Mouse (Mus musculus) mouse trophoblast stem cell (cell line): Measurements from ENCODE around the gene Cx3cr1.

Experiments used
- in situ Hi-C, 2 experiments: fragments of 300-500 bp; cut with MseI, MboI; formaldehyde crosslinking; loops; 2 replicates in 1 of 2; 3 replicates in 1 of 2; pipeline ENCODE4 v1.15.1; 2025

The Cx3cr1 gene

DNA sequence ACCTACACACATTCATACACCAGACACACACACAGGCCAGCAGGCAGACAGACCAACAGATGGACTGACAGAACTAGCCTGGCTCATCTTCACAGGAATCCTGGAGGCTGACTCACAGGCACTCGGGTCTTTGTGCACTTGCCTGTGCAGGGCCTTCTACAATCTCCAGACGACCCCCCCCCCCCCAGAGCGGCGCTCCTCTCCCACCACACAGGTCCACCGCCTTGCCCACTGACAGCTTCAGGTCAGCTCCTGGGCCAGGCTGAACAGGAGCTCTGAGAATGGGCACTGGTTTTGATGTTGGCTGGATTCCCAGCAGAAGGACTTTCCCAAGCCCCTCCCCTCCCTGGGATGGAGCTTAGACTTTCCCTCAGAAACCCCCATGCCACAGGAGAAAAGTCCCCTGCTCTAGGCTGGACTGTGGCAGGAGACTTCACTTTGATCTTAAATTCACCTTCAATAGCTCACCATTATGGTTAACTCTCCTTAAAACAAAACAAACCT is 92.1 kb downstream of the Cx3cr1 start:
- in situ Hi-C loops = loop anchor here in 1 of 2 experiments (5.0 kb wide), 1 partner anchor 35 kb away; no protein-coding TSS in a partner anchor

- in situ Hi-C loops = loop anchor here in 1 of 2 experiments (5.0 kb wide), 1 partner anchor 35 kb away; no protein-coding TSS in a partner anchor
Measured at GRCm38 (mm10) chr9:119976704-119977556, 92.7 kb downstream of the Cx3cr1 start.

- in situ Hi-C loops = loop anchor here in 1 of 2 experiments (5.0 kb wide), 1 partner anchor 37 kb away; no protein-coding TSS in a partner anchor
Measured at GRCm38 (mm10) chr9:119975286-119975685, 94.4 kb downstream of the Cx3cr1 start.

DNA sequence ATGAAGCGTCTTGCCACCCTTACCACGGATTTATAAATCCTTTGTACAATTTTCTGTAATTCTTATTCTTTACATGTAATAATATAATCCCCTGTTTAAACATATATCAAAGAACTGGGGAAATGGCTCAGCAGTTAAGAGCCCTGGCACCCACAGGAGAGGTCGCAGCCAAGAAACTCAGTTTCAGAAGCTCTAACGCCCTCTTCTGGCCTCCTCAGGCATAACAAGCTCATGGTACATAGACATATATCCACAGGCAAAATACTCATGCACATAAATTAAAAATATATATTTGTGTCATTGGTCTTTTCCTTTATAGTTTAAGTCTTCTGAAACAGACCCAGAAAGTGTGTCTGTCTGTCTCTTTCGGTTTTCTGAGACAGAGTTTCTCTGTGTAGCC is 95.1 kb downstream of the Cx3cr1 start:
- in situ Hi-C loops = loop anchor here (5.0 kb wide), 1 partner anchor 38 kb away; no protein-coding TSS in a partner anchor

DNA sequence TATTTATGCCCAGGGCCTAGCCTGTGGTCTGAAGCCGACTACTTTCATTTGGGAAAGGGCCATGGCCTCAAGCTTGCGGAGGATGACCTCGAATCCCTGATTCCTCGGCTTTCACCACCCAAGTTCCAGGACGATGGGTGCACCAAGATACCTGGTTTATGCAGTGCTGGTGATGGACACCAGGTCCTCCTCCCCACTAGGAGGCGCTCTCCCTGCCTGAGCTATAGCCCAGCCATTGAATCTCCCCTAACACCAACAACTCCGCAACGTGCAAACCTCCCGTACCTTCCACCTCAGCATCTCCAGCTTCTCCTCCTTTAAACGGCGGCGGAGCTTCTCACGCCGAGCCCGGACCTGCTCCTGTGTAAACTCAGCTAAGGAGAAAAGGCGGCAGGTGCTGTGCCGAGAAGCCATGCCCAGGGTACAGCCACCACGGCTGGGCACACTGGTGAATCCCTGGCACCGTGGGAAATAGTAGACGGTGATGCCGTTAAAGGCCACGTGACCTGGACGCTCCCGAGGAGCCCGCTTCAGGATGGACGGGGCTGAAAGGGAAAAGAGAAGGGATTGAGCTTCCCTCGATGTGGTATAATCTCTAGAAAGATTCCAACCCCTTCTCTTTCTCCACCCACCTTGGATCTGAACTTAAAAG is 95.7 kb downstream of the Cx3cr1 start:
- in situ Hi-C loops = loop anchor here in 1 of 2 experiments (5.0 kb wide), 1 partner anchor 38 kb away; no protein-coding TSS in a partner anchor

DNA sequence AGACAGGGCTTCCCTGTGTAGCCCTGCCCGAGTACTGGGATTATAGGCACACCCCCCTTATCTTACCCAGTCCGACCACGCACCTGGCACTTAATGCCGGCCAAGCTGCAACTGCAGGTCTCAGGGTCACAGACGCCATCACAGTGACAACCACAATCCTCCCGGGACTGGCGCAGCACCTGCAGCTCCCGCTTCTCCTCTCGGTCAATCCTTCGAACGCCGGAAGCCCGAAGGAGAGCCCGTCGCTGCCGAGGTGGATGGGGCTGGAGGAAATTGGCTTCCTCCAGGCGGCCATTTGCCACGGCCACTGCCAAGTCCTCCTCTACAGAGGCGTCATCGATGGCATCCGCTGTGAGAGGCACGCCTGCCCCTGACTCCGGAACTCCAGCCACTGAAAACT is 96.4 kb downstream of the Cx3cr1 start:
- in situ Hi-C loops = loop anchor here in 1 of 2 experiments (5.0 kb wide), 1 partner anchor 39 kb away; no protein-coding TSS in a partner anchor

GRCm38 (mm10) chr9:119972582-119972981 is 97.1 kb downstream of the Cx3cr1 start:
- in situ Hi-C loops = loop anchor here in 1 of 2 experiments (5.0 kb wide), 1 partner anchor 40 kb away; no protein-coding TSS in a partner anchor

- in situ Hi-C loops = loop anchor here in 1 of 2 experiments (5.0 kb wide), 1 partner anchor 40 kb away; no protein-coding TSS in a partner anchor
Measured at GRCm38 (mm10) chr9:119972166-119972565, 97.5 kb downstream of the Cx3cr1 start.

GRCm38 (mm10) chr9:119970763-119971656 is 98.7 kb downstream of the Cx3cr1 start:
- in situ Hi-C loops = loop anchor here in 1 of 2 experiments (5.0 kb wide), 1 partner anchor 41 kb away; no protein-coding TSS in a partner anchor

DNA sequence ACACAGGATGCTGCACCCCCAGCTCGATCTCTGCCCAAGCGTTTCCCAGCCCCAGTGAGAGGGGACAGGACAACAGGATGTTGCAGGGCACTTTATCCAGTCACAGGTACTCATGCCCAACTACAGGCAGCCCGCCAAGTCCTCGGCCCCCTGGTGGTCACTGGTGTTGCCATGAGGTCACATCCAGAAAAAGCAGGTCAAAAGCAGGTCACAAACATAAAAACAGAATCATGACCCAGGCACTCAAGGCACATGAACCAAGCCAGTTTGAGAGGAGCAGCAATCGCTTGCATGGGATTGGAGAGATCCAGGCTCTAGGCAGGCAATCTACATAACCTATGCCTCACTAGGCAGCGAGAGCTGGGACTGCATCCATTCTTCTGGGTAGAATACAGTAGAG is 99.5 kb downstream of the Cx3cr1 start:
- in situ Hi-C loops = loop anchor here in 1 of 2 experiments (5.0 kb wide), 1 partner anchor 42 kb away; no protein-coding TSS in a partner anchor

DNA sequence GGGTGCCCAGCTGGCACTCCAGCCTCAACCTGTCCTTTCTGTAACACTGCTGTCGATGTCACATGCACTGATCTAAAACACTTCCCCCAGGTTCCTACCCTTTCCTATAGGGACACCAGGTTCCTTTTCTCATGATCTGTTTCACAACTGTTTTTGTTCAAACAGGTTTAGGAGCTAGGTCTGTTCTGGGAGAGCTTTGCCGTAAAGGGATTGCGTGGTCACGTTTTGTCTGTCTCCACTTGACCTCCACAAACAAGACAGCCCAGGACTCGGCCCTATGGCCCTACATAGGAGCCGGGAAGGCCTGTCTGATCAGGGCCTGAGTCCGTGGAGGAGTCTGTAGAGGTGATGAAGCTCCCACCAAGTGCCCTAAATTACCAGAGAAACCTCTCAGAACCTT is 99.9 kb downstream of the Cx3cr1 start:
- in situ Hi-C loops = loop anchor here in 1 of 2 experiments (5.0 kb wide), 1 partner anchor 42 kb away; no protein-coding TSS in a partner anchor

DNA sequence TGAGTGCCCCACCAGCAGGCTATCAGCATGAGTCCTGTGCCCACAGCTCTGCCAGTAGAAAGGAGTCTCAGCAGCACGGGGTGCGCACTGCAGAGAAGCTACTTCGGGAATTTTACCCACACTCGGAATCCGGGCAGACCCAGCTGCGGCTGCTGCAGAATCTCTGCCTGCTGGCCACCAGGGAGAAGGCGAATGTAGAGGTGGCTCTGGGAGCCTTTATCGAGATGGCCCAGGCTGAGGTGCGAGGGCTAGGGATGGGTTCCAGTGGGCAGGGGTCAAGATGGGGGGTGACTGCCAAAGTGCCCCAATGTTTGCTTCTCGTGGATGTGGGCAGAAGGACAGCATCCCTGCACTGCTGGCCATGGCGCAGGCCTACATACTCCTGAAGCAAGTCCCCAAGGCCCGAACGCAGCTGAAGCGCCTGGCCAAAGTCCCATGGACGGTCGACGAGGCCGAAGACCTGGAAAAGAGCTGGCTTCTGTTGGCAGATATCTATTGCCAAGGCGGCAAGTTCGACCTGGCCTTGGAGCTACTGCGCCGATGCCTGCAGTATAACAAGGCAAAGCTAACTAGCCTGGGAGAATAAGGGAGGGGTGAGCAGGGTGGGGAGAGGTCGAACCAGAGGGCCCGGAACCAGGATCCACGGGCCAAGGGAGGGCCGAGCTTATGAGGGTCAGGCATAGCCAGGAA is 103.3 kb downstream of the Cx3cr1 start:
- in situ Hi-C loops = no loop called here

DNA sequence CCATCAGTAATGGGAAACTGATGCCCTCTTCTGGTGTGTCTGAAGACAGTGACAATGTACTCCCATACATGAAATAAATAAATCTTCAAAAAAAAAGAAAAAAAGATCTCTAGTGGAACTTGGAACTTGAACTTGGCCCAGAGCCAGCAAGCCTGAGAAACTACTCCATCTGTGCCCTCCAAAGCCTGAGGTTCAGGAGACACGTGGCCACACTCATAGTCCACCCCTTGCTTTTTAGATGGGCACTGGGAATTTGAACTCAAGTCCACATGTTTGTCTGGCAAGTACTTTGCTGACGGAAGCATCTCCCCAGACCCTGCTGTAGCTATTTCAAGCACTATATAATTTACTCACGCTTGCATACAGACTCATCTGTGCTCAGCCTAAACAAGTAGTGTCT is 104.5 kb downstream of the Cx3cr1 start:
- in situ Hi-C loops = no loop called here

- in situ Hi-C loops = no loop called here
Measured at GRCm38 (mm10) chr9:119964206-119964605, 105.5 kb downstream of the Cx3cr1 start.

GRCm38 (mm10) chr9:119962987-119963667 is 106.6 kb downstream of the Cx3cr1 start:
- in situ Hi-C loops = no loop called here

DNA sequence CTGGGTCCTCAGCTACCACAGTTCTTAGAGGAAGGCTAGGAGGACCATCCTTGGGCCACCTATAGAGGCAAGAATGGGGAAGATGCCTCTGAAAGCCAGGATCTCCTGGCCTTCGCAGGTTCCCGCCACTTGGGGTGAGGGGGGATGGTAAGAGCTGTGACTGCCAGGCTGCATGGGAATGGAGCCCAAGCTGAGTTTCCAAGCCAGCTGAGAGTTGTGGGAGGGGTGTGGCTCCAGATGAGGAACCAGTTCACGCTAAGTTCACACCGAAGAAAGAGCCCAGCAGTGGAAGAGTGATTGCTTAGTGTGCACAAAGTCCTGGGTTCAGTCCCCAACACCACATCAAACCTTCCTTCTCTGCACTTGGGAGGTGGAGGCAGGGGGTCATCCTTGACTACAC is 107.5 kb downstream of the Cx3cr1 start:
- in situ Hi-C loops = no loop called here

- in situ Hi-C loops = loop anchor here in 1 of 2 experiments (10.0 kb wide), 1 partner anchor 116 kb away; no protein-coding TSS in a partner anchor
Measured at GRCm38 (mm10) chr9:119958835-119959234, 110.8 kb downstream of the Cx3cr1 start.

GRCm38 (mm10) chr9:119951388-119951787 is 118.3 kb downstream of the Cx3cr1 start:
- in situ Hi-C loops = loop anchor here in 1 of 2 experiments (10.0 kb wide), 1 partner anchor 123 kb away; no protein-coding TSS in a partner anchor

- in situ Hi-C loops = loop anchor here in 1 of 2 experiments (10.0 kb wide), 1 partner anchor 124 kb away; no protein-coding TSS in a partner anchor
Measured at GRCm38 (mm10) chr9:119950434-119950833, 119.2 kb downstream of the Cx3cr1 start.
